Mouse (Mus musculus): Measurements from ENCODE around the gene Ppfibp1. TPM values are rescaled to one million over a fixed set of nuclear protein-coding genes. Genes with fewer than 3 reads are reported as not detected.

Ppfibp1 gene
- polyA plus RNA-seq, 1 experiment from 2014 or later, result 16.5 TPM

GRCm38 (mm10) chr6:146967836-146968235, 79.5 kb downstream of the Ppfibp1 start:
- no peak overlapping the region for H3K9ac ChIP-seq
- 70% methylated on average over 6 of the region's 6 CpGs for WGBS (ENCODE audit: insufficient replicate concordance)
- no peaks in the 10 kb centered on the region for H3K9me3 ChIP-seq (replicated peaks)
- H3K4me2 ChIP-seq, result no peak overlapping the region
- no peak overlapping the region for H3K4me3 ChIP-seq
- no peaks in the 10 kb centered on the region for H3K27me3 ChIP-seq (replicated peaks)
- H3K36me3 ChIP-seq, result no peaks in the 10 kb centered on the region
- peaks cover 17% of the 10 kb centered on the region for H3K4me1 ChIP-seq
- no peak overlapping the region for H3K27ac ChIP-seq
- no peak for ATAC-seq

GRCm38 (mm10) chr6:146970811-146971210, 82.5 kb downstream of the Ppfibp1 start:
- 71% methylated on average over 3 of the region's 3 CpGs for WGBS (ENCODE audit: insufficient replicate concordance)
- H3K9me3 ChIP-seq (replicated peaks), result no peaks in the 10 kb centered on the region
- H3K9ac ChIP-seq, result no peak overlapping the region
- H3K27me3 ChIP-seq (replicated peaks), result no peaks in the 10 kb centered on the region
- no peak for ATAC-seq
- no peaks in the 10 kb centered on the region for H3K36me3 ChIP-seq
- no peak overlapping the region for H3K4me2 ChIP-seq
- no peak overlapping the region for H3K4me3 ChIP-seq
- H3K4me1 ChIP-seq, result peaks cover 9% of the 10 kb centered on the region; the same call in 1 of the 2 replicates
- no peak overlapping the region for H3K27ac ChIP-seq

- Histone ChIP-seq H3K9me3 (replicated peaks) (no peaks in the 10 kb centered on the region), H3K4me2 (no peak overlapping the region), H3K36me3 (no peaks in the 10 kb centered on the region), H3K4me3 (no peak overlapping the region), H3K4me1 (peaks cover 5% of the 10 kb centered on the region; the same call in 1 of the 2 replicates), H3K27me3 (replicated peaks) (no peaks in the 10 kb centered on the region), H3K27ac (no peak overlapping the region), H3K9ac (no peak overlapping the region)
- 48% methylated on average over 3 of the region's 3 CpGs for WGBS (ENCODE audit: insufficient replicate concordance)
- ATAC-seq, result no peak
Observed at GRCm38 (mm10) chr6:146971366-146971765, 83.1 kb downstream of the Ppfibp1 start.

- no peak for ATAC-seq
- no peaks in the 10 kb centered on the region for H3K9me3 ChIP-seq (replicated peaks)
- no peak overlapping the region for H3K4me2 ChIP-seq
- no peaks in the 10 kb centered on the region for H3K4me1 ChIP-seq
- H3K9ac ChIP-seq, result no peak overlapping the region
- no peaks in the 10 kb centered on the region for H3K36me3 ChIP-seq
- H3K4me3 ChIP-seq, result no peak overlapping the region
- no peak overlapping the region for H3K27ac ChIP-seq
- H3K27me3 ChIP-seq (replicated peaks), result no peaks in the 10 kb centered on the region
- WGBS (ENCODE audit: insufficient replicate concordance), result 70% methylated on average over 6 of the region's 6 CpGs
Observed at GRCm38 (mm10) chr6:146972009-146972408, 83.7 kb downstream of the Ppfibp1 start.

GRCm38 (mm10) chr6:146972740-146973139, 84.5 kb downstream of the Ppfibp1 start:
- no peak overlapping the region for H3K27ac ChIP-seq
- no peaks in the 10 kb centered on the region for H3K9me3 ChIP-seq (replicated peaks)
- H3K4me2 ChIP-seq, result no peak overlapping the region
- WGBS (ENCODE audit: insufficient replicate concordance), result 33% methylated on average over 1 of the region's 1 CpGs
- no peak for ATAC-seq
- H3K4me1 ChIP-seq, result no peaks in the 10 kb centered on the region
- H3K9ac ChIP-seq, result no peak overlapping the region
- H3K27me3 ChIP-seq (replicated peaks), result no peaks in the 10 kb centered on the region
- H3K4me3 ChIP-seq, result no peak overlapping the region
- no peaks in the 10 kb centered on the region for H3K36me3 ChIP-seq

- no peak overlapping the region for H3K27ac ChIP-seq
- 84% methylated on average over 2 of the region's 2 CpGs for WGBS (ENCODE audit: insufficient replicate concordance)
- no peak for ATAC-seq
Observed at GRCm38 (mm10) chr6:146973406-146973805, 85.1 kb downstream of the Ppfibp1 start.

GRCm38 (mm10) chr6:146973830-146974229, 85.5 kb downstream of the Ppfibp1 start:
- Histone ChIP-seq H3K4me2 (no peak overlapping the region), H3K9ac (no peak overlapping the region), H3K27ac (no peak overlapping the region), H3K4me3 (no peak overlapping the region), H3K4me1 (no peaks in the 10 kb centered on the region), H3K9me3 (replicated peaks) (no peaks in the 10 kb centered on the region), H3K36me3 (no peaks in the 10 kb centered on the region), H3K27me3 (replicated peaks) (no peaks in the 10 kb centered on the region)
- ATAC-seq, result no peak

More at GRCm38 (mm10) chr6:146973406-146973805, 85.1 kb downstream of the Ppfibp1 start:
- no peak overlapping the region for H3K4me2 ChIP-seq
- H3K9me3 ChIP-seq (replicated peaks), result no peaks in the 10 kb centered on the region
- no peak overlapping the region for H3K4me3 ChIP-seq
- H3K4me1 ChIP-seq, result no peaks in the 10 kb centered on the region
- H3K27me3 ChIP-seq (replicated peaks), result no peaks in the 10 kb centered on the region
- H3K36me3 ChIP-seq, result no peaks in the 10 kb centered on the region
- no peak overlapping the region for H3K9ac ChIP-seq

- Histone ChIP-seq H3K27me3 (replicated peaks) (no peaks in the 10 kb centered on the region), H3K27ac (no peak overlapping the region), H3K4me2 (no peak overlapping the region), H3K36me3 (no peaks in the 10 kb centered on the region), H3K4me1 (no peaks in the 10 kb centered on the region), H3K4me3 (no peak overlapping the region), H3K9me3 (replicated peaks) (no peaks in the 10 kb centered on the region), H3K9ac (no peak overlapping the region)
- ATAC-seq, result no peak
- WGBS (ENCODE audit: insufficient replicate concordance), result 82% methylated on average over 8 of the region's 8 CpGs
Observed at GRCm38 (mm10) chr6:146976446-146976845, 88.2 kb downstream of the Ppfibp1 start.

GRCm38 (mm10) chr6:146978691-146979114, 90.4 kb downstream of the Ppfibp1 start:
- Histone ChIP-seq H3K27ac (no peak overlapping the region), H3K4me1 (no peaks in the 10 kb centered on the region), H3K36me3 (no peaks in the 10 kb centered on the region), H3K27me3 (replicated peaks) (no peaks in the 10 kb centered on the region), H3K9ac (no peak overlapping the region), H3K4me2 (no peak overlapping the region), H3K4me3 (no peak overlapping the region), H3K9me3 (replicated peaks) (no peaks in the 10 kb centered on the region)
- no peak for ATAC-seq
- 49% methylated on average over 5 of the region's 5 CpGs for WGBS (ENCODE audit: insufficient replicate concordance)

- H3K9me3 ChIP-seq (replicated peaks), result no peaks in the 10 kb centered on the region
- no peaks in the 10 kb centered on the region for H3K36me3 ChIP-seq
- no peak overlapping the region for H3K4me3 ChIP-seq
- no peak for ATAC-seq
- H3K9ac ChIP-seq, result no peak overlapping the region
- H3K27ac ChIP-seq, result no peak overlapping the region
- WGBS (ENCODE audit: insufficient replicate concordance), result 71% methylated on average over 1 of the region's 1 CpGs
- no peaks in the 10 kb centered on the region for H3K27me3 ChIP-seq (replicated peaks)
- no peak overlapping the region for H3K4me2 ChIP-seq
- no peaks in the 10 kb centered on the region for H3K4me1 ChIP-seq
Observed at GRCm38 (mm10) chr6:146979115-146979744, 90.9 kb downstream of the Ppfibp1 start.

- H3K9me3 ChIP-seq (replicated peaks), result no peaks in the 10 kb centered on the region
- no peak overlapping the region for H3K4me2 ChIP-seq
- no peaks in the 10 kb centered on the region for H3K36me3 ChIP-seq
- H3K27me3 ChIP-seq (replicated peaks), result no peaks in the 10 kb centered on the region
- H3K4me1 ChIP-seq, result no peaks in the 10 kb centered on the region
- no peak overlapping the region for H3K9ac ChIP-seq
- H3K4me3 ChIP-seq, result no peak overlapping the region
- no peak overlapping the region for H3K27ac ChIP-seq
- WGBS (ENCODE audit: insufficient replicate concordance), result 50% methylated on average over 3 of the region's 3 CpGs
- no peak for ATAC-seq
Observed at GRCm38 (mm10) chr6:146979953-146980352, 91.7 kb downstream of the Ppfibp1 start.

GRCm38 (mm10) chr6:146981249-146981835, 93.1 kb downstream of the Ppfibp1 start:
- H3K36me3 ChIP-seq, result no peaks in the 10 kb centered on the region
- ATAC-seq, result no peak
- no peaks in the 10 kb centered on the region for H3K9me3 ChIP-seq (replicated peaks)
- no peaks in the 10 kb centered on the region for H3K4me1 ChIP-seq
- no peak overlapping the region for H3K27ac ChIP-seq
- H3K4me2 ChIP-seq, result no peak overlapping the region
- H3K4me3 ChIP-seq, result no peak overlapping the region
- H3K9ac ChIP-seq, result no peak overlapping the region
- H3K27me3 ChIP-seq (replicated peaks), result no peaks in the 10 kb centered on the region
- 38% methylated on average over 1 of the region's 1 CpGs for WGBS (ENCODE audit: insufficient replicate concordance)

GRCm38 (mm10) chr6:146984569-146984968, 96.3 kb downstream of the Ppfibp1 start:
- no peak overlapping the region for H3K27ac ChIP-seq
- no peak overlapping the region for H3K9ac ChIP-seq
- H3K36me3 ChIP-seq, result no peaks in the 10 kb centered on the region
- H3K4me1 ChIP-seq, result no peaks in the 10 kb centered on the region
- H3K9me3 ChIP-seq (replicated peaks), result no peaks in the 10 kb centered on the region
- no peaks in the 10 kb centered on the region for H3K27me3 ChIP-seq (replicated peaks)
- no peak overlapping the region for H3K4me2 ChIP-seq
- ATAC-seq, result no peak
- 58% methylated on average over 3 of the region's 3 CpGs for WGBS (ENCODE audit: insufficient replicate concordance)
- no peak overlapping the region for H3K4me3 ChIP-seq

Data from liver, embryonic 12.5 days (tissue).